Mouse (Mus musculus): Measurements from ENCODE around the gene Ccl26. TPM values are rescaled to one million over a fixed set of nuclear protein-coding genes. Genes with fewer than 3 reads are reported as not detected.

The Ccl26 gene
- polyA plus RNA-seq, 1 experiment from 2014 or later = not detected

DNA sequence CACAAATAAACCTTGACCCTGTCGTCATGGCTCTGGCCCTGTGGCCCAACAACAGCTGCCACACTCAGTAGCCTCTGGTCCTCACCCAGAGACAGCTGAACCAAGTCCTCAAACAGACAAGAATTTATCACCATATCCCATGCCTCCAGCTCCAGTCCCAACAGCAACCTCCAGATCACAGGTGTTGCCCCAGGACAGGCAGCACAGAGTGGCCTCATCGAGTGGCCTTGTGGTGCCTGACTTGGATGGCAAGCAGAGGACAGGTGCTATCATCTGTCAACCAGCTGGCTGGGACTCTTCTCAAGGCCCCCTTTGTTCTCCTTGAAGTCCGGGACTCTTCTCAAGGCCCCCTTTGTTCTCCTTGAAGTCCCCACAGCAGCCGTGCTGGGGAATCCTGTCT lies 50.2 kb downstream of the Ccl26 start:
- ATAC-seq (ENCODE audit: low FRiP score, low TSS enrichment) = no peak
- Histone ChIP-seq H3K9me3 (ENCODE audit: control insufficient read depth, low read length) (0 out of 2 replicates have a peak, but pooled peaks cover 9% of the 10 kb centered on the region), H3K27ac (ENCODE audit: low read depth, low read length) (no peak overlapping the region)

DNA sequence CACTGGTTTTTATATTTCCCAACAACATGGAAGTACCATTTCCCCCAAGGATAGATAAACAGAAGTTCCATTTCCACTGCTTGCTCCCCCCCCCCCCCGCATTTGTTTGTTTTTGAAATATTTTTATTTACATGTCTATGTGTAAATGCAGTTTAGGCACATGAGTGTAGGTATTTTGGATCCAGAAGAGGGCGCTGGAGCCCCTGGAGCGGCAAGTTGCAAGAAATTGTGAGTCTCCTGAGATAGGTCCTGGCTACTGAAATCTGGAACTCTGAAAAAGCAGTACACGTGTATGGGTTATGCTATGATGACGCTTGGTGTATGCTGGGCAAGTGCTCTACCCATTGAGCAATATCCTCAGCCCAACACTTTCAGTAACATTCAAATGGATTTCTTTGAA lies 52.3 kb downstream of the Ccl26 start:
- peaks cover 12% of the 10 kb centered on the region for H3K4me1 ChIP-seq (ENCODE audit: control insufficient read depth, insufficient read depth, low read length)
- H3K4me2 ChIP-seq (replicated peaks; ENCODE audit: low read depth, low read length) = no peak overlapping the region
- WGBS = 67% methylated on average over 5 of the region's 5 CpGs
- no peak overlapping the region for H3K9ac ChIP-seq (ENCODE audit: low read depth, low read length)
- H3K4me3 ChIP-seq (ENCODE audit: low read length) = no peak overlapping the region
- no peaks in the 10 kb centered on the region; the same call in 1 of the 2 replicates for H3K36me3 ChIP-seq (ENCODE audit: control insufficient read depth, insufficient read depth, low read length)
- no peaks in the 10 kb centered on the region for H3K27me3 ChIP-seq (ENCODE audit: control insufficient read depth, insufficient read depth, low read length)
- 0 out of 2 replicates have a peak, but pooled peaks cover 7% of the 10 kb centered on the region for H3K9me3 ChIP-seq (ENCODE audit: control insufficient read depth, low read length)
- no peak overlapping the region for H3K27ac ChIP-seq (ENCODE audit: low read depth, low read length)
- ATAC-seq (ENCODE audit: low FRiP score, low TSS enrichment) = no peak

More for the DNA sequence above, 50.2 kb downstream of the Ccl26 start:
- Histone ChIP-seq H3K36me3 (ENCODE audit: control insufficient read depth, insufficient read depth, low read length) (no peaks in the 10 kb centered on the region; the same call in 1 of the 2 replicates), H3K9ac (ENCODE audit: low read depth, low read length) (no peak overlapping the region), H3K4me1 (ENCODE audit: control insufficient read depth, insufficient read depth, low read length) (peaks cover 5% of the 10 kb centered on the region), H3K4me3 (ENCODE audit: low read length) (no peak overlapping the region), H3K4me2 (replicated peaks; ENCODE audit: low read depth, low read length) (no peak overlapping the region), H3K27me3 (ENCODE audit: control insufficient read depth, insufficient read depth, low read length) (no peaks in the 10 kb centered on the region)
- 62% methylated on average over 4 of the region's 4 CpGs for WGBS

Other genes starting within 250 kb of the Ccl26 start
- not detected in 2 replicates for gene Fkbp6, start 213.5 kb downstream of the Ccl26 start, polyA plus RNA-seq (2014; fragmentation: Nextera tagmentation; extraction: Ambion mirVana)
- gene Trim50, start 210.3 kb downstream of the Ccl26 start, polyA plus RNA-seq (2014; fragmentation: Nextera tagmentation; extraction: Ambion mirVana) = not detected in 2 replicates
- gene Nsun5, start 193.6 kb downstream of the Ccl26 start, polyA plus RNA-seq (2014; fragmentation: Nextera tagmentation; extraction: Ambion mirVana) = 27.1 and 29.2 TPM in 2 replicates
- gene Pom121, start 169.0 kb downstream of the Ccl26 start, polyA plus RNA-seq (2014; fragmentation: Nextera tagmentation; extraction: Ambion mirVana) = 15.5 and 20.7 TPM in 2 replicates
- gene Hip1, start 18.4 kb downstream of the Ccl26 start, polyA plus RNA-seq (2014; fragmentation: Nextera tagmentation; extraction: Ambion mirVana) = 34.9 and 61.7 TPM in 2 replicates
- gene Ccl24, start 9.5 kb upstream of the Ccl26 start, polyA plus RNA-seq (2014; fragmentation: Nextera tagmentation; extraction: Ambion mirVana) = 0.43 and 2.3 TPM in 2 replicates
- gene Rhbdd2, start 69.0 kb upstream of the Ccl26 start, polyA plus RNA-seq (2014; fragmentation: Nextera tagmentation; extraction: Ambion mirVana) = 42.6 and 61.7 TPM in 2 replicates
- 51.8 and 64.2 TPM in 2 replicates for gene Por, start 106.5 kb upstream of the Ccl26 start, polyA plus RNA-seq (2014; fragmentation: Nextera tagmentation; extraction: Ambion mirVana)
- gene Tmem120a, start 180.9 kb upstream of the Ccl26 start, polyA plus RNA-seq (2014; fragmentation: Nextera tagmentation; extraction: Ambion mirVana) = 64.7 and 65.1 TPM in 2 replicates
- gene Styxl1, start 214.8 kb upstream of the Ccl26 start, polyA plus RNA-seq (2014; fragmentation: Nextera tagmentation; extraction: Ambion mirVana) = 0.19 and 0.72 TPM in 2 replicates
- 429 and 590 TPM in 2 replicates for gene Mdh2, start 214.9 kb upstream of the Ccl26 start, polyA plus RNA-seq (2014; fragmentation: Nextera tagmentation; extraction: Ambion mirVana)
- gene Srrm3, start 243.3 kb upstream of the Ccl26 start, polyA plus RNA-seq (2014; fragmentation: Nextera tagmentation; extraction: Ambion mirVana) = 0.09 and 0.11 TPM in 2 replicates

All from kidney, embryonic 14.5 days (tissue).